Mouse (Mus musculus): ENCODE measurements at regions not wholly inside any gene's neighbourhood (a gene's known extent, or its start where the extent isn't known, plus 50 kb on each side); places are given as distances from the start of the nearest gene placed in this dataset.

DNA sequence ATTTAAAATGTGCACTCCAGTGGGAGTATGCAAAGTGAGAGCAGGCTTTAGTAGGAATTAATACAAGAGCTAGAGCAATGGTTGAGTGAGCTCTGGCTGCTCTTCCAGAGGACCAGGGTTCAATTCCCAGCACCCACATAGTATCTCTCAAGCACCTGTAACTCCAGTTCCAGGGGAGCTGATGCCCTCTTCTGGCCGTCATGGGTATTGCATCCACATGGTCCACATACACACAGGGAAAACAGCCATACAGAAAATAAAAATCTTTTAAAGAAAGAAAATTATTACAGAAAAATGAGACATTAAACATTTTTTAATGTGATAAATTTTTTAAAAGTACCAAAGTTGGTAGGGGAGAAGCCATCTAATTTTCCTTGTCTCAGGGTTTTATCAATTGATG is 196.3 kb downstream of the Cdc5l start:
- TF ChIP-seq CTCF (IDR thresholded peaks at IDR 0.05; ENCODE audit: low read depth, low read length), result no peak
- TF ChIP-seq POLR2A (IDR thresholded peaks at IDR 0.05; ENCODE audit: extremely low read depth, insufficient read depth, low read length), result no peak
